Mouse (Mus musculus) c-Kit-negative CD71-positive TER-119-positive erythroid progenitor cells, embryonic 14.5 days (primary cell): ENCODE results near the gene Slc35b1.

Source experiments
- DNase-seq: peaks from one replicate; pipeline ENCODE4 v3.0.0-alpha.2; 2013; ENCODE audit warnings: low read depth, low spot score

Gene Slc35b1

DNA sequence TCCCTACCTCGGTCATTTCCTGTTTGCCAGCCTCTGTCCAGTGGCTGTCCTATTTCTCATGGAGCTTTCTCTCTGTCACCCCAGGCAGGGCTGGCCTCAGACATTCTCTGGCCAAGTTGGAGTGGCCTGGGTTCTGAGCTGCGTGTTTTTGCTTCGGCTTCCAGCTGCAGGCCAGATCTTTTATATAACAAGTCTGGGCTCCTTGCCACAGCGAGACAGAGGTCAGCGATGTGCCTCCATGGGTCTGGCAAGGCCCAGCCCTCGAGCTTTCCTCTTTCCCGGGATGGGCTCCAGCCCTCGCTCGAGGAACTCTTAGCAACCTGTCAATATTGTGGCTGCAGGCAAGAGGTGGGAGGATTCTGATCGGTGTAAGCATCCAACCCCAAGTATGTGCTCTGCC, 18.9 kb upstream of the Slc35b1 start:
- no peak for DNase-seq

DNA sequence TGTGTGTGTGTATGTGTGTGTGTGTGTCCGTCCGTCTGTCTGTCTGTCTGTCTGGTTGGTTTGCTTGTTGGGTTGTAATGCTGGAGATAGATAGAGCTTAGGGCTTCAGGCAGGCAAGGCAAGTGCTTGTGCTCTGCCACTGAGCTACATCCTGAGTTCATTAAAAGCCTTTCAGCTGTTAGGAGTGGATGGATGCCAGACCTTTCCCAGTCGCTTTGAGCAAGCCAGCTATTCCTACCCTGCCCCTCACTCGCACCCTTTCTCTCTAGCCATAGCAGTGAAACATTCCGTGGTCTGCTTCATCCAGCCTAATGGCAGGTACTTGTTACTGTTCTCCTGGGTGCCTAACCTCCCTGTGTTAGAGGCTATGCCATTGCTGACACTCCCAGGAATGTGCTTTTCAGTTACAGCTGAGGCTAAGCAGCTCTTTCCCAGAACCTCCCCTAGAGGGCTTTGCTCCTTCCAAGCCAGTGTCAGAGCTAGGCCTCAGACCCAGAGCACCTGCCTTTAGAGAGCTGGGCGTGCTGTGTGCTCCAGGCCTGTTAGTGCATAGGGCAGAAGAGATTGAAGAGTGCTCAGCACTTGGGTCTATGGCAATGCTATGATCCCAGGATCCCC, 18.1 kb upstream of the Slc35b1 start:
- DNase-seq, result no peak

DNA sequence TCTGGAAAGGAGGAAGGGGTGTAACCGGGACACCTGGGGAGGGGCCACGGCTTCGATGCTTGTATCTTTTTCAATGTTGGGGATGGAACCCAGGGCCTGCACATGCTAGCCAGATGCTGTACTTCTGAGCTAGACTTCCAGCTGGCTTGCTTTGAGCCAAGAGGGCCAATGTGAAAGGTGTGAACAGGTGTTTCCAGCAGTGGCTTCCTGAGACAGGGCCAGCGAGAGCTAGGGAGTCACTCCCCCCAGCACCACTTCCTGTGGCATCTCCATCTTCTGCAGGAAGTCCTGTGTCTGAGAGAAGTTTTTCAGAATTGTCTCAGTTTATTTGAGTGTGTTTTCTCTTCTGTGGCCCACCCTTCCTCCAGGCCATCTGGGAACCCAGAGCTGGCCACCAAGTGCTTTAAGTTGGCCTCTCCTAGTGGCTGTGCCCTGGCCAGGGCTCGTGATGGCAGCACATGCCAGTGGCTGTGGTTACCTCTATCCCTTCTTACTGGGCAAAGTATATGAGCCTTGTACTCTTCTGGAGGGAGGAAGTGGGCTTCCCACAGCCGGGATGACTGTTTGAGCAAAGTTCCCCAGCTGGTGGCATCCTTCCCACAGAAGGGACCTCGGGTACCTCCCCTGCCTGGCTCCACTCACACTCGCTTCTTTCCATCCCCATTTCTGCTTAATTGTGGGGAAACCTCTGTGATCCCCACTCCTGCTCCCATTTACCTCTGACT, 17.3 kb upstream of the Slc35b1 start:
- DNase-seq, result no peak

DNA sequence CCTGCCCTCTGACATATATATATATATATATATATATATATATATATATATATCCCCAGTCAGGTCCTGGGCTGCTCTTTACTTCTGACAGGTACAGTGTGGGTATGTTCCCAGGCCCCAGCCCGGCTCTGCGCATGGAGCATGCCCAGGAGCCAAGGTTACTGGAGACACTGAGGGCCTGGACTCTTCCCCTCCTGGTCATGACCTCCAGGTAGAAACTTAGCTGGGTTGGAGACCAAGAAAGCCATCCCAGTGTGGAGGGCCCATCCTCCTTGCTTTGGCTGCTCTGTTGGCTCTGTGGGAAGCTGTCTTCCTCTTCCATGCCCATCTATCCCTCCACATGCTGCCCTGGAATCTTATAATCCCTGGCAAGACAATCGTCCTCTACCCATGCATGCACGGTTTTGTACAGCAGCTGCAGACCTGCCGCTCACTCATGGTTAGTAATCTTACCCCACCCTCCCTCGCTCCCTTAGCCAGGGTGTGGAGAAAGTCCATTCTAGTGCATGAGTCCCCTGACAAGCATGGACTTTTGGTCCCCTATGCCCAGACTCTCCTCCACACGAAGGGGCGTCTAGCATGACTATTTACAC, 16.2 kb upstream of the Slc35b1 start:
- DNase-seq, result no peak

DNA sequence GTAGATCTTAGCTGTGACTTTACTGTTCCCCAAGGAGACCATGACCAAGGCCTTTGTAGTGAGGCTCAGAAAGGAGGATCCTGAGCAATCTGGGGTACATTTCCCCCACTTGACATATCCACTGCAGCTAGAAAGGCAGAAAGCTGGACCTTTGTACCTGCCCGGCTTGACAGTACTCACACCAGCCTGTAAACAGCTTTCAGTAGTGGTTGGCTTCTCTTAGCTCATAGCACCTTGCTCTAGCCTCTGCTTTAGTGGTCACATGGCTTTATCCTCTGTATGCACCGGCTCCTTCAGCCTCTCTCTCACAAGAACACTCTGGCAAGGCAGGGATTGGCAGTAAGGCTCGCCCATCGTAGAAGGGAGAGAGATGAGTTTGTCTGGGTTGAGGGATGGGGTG, 15.6 kb upstream of the Slc35b1 start:
- DNase-seq, result no peak

DNA sequence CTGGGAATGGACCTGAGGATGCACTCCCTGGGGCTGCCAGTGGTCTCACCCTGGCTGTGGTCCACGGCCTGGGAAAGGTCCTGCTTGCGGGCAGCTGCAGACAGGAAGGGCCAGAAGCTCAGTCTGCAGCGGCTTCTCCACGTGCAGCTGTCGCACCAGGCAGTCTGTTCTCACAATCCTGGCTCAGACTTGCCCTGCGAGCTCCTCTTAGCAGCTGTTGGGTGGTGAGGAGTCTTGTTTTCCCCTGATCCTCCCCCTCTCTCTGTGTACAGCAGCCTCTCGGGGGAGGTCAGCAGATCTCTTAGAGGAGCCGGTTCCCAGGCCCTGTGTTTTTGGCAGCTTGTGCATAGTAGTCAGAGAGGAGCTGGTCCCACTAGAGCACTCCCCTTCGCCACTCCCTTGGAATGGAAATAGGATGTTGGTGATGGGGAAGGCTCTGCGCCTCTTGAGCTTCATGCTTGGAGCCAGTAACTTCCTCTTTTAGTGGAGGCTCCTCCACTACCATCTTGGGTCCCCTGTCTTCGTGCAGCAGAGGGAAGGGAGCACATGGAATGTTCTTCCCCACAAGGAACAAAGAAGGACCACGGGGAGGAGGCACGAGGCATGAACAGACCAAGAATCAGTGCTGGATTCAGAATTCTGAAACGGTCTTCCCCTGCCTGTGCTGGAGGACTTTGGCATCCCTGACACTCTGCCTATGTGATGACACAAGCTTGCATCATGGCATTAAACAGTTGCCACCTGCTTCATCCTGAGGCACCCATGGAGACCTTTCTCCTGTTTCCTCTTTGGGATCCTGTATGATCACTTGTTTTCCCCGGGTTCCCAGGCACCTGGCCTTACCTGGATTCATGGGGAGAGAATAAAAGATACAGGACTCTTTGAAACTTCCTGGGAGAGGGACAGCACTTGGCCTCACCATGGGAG, 14.3 kb upstream of the Slc35b1 start:
- no peak for DNase-seq

DNA sequence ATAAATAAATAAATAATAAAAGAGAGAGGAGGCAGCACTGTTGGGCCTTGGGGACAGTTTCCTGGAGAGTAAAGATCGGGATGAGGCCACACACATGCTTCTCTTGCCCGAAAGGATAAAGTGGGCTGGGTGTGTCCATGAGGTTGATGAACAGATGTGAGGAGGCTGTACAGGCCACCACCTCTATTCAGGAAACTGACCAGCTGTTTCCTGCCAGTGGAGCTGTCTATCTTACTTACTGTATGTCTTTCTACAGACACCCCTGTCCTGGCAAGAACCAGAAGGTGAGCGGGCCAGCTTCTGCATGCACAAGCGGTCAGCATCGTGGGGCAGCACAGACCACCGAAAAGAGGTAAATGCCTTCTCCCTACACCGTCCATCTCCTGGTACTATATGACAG, 13.3 kb upstream of the Slc35b1 start:
- no peak for DNase-seq

DNA sequence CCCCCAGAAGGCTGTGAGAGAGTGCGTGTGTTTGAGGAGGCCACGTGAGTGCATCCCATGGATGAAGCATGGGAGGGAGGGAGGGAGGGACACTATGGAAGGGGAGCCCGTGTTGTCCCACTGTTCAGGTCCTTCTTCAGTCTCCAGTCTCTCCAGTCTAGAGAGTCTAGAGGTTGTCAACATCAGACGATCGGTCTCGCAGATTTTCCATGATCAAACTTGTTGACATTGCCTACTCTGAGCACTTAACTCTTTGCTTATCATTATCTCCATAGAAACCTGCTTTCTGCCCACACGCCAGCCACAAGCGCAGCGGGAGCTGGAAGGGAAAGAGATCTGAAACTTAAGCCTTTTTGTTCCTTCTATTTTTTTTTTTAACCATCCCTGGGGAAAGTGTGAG, 5.6 kb upstream of the Slc35b1 start:
- no peak for DNase-seq

DNA sequence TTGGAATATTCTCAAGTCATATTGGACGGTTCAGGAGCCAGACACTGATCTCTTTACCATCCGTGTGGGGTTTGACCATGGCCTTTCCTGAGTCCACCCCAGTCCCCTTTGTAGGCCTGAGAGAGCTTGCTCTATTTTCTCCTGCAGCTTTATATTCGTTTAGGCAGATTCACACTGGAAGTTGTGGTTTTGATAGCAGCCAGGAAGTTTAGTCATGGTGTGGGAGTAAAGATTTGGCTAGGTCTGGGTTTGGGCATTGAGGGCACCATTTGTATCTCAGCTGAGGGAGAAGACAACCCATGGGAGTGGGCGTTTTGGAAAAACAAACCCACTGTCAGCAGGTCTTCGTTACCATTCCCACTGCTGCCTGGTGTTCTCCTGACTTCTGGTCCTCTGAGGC, 4.9 kb upstream of the Slc35b1 start:
- no peak for DNase-seq

DNA sequence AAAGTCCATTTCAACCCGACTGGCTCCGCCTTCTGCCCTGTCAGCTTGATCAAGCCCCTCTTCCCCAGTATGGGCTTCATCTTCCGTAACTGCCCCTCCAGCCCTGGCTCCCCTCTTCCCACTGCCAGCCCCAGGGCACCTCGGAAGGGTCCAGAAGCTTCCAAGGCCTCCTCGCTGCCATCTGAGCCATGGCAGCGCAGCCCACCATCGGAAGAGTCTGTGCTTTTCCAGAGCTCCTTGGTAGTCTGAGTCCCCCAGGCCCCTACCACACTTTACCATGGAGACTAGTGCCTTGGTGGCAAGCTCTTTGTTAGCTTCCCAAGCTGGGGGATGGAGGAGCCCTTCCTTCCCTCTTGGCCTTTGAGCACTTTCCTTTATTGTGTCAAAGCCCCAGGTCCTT, 3.8 kb upstream of the Slc35b1 start:
- no peak for DNase-seq

DNA sequence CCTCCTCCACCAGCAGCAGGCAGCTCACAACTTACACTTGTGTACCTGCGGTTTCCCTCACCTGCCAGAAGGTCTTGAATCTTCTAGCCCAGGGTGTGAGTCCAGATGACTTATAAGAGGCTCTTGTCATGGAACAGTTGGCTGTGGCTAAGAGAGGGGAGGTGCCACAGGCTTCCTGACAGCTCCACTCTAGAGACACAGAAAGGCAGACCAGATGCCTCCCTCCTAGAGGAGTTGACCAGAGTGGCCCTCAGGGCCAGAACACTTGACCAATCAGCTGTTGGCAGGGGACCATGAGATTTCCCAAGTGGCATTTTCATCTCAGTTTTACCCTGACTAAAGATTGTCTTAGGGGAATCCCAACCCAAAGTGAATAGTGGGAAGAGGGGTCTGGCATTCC, 3.3 kb upstream of the Slc35b1 start:
- DNase-seq, result no peak

DNA sequence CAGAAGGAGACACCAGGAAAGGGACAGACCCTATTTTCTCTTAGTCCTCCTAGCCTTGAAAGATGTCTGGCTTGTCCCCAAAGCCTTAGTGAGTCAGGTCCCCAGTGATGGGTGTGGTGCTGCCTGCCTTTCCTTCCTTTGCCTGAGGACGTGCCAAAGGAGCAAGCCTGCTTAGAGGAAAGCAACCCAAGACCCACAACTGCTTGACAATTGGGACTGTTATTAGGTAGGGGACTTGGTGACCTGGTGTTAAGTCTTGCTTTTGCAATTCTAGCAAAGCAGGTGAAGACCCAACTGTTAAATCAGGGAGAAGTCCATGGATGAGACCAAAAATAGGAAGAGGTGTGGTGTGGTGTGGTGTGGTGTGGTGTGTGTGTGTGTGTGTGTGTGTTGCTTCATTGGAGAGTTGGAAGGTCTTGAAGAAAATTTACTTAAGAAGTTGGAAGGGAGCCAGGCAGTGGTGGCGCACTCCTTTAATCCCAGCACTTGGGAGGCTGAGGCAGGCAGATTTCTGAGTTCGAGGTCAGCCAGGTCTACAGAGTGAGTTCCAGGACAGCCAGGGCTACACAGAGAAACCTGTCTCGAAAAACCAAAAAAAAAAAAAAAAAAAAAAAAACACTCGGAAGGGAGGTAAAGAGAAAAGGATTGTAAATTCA, 1.0 kb upstream of the Slc35b1 start:
- DNase-seq, result no peak

DNA sequence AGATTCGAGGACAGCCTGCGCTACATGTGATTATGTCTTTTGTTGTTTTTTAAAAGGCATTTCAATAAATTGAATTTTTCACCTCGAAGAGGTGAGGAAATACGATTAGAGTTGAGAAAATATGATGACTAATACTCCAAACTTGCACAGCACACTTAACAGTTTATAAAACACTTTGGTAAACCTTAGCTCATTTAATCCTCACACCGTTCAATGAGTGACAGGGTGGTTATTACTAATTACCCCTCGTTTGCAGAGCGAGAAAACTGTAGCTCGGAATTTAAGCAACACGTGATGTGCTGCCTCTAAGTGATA, 531 bp upstream of the Slc35b1 start:
- no peak for DNase-seq

DNA sequence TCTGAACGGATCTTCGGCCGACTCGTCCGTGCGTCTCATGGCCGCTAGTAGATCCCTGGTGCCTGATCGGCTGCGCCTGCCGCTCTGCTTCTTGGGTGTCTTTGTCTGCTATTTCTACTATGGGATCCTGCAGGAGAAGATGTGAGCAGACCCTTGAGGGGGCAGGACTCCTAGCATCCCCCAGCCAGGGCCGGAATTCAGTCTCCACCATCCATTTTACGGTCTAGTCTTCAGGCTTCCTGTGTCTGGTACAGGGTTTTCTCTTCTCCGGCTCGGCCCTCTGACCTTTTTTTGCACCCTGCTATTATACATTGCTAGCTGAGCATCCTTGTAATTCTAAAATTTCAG, 455 bp downstream of the Slc35b1 start:
- DNase-seq, result no peak

DNA sequence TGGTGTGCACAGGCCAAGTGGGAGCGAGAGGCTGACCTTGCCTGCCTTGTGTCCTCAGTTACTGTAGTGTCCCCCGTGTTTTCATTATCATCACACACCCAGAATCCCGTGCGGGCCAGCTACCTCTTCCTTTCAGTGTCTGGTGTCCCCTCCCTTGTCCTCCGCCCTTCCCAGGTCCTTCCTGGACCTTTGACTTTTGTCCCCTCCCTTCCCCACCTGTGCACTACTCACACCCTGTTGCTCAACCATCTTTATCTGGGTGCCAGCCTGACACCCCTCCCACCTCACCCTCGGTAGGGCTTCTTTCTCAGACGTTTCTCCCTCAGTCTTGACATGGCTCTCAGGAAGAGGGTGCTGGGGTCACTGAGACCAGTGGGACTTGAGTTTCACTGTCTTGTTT, 2.9 kb downstream of the Slc35b1 start:
- no peak for DNase-seq

DNA sequence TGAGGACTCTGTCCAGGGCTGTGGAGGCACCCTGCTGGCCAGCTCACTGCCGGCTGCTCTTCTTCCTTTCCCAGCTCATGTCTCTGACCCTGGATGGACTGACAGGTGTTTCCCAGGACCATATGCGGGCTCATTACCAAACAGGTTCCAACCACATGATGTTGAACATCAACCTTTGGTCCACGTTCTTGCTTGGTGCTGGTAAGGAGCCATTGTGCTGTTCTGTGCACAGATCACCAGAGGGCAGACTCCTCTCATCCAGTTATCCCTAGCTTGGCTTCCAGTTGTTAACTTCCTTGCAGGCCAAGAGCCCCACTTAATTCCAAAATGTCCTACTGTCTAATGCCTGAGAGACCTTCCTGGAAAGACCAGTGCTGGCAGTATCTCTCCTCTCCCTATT, 4.5 kb downstream of the Slc35b1 start:
- DNase-seq, result no peak

DNA sequence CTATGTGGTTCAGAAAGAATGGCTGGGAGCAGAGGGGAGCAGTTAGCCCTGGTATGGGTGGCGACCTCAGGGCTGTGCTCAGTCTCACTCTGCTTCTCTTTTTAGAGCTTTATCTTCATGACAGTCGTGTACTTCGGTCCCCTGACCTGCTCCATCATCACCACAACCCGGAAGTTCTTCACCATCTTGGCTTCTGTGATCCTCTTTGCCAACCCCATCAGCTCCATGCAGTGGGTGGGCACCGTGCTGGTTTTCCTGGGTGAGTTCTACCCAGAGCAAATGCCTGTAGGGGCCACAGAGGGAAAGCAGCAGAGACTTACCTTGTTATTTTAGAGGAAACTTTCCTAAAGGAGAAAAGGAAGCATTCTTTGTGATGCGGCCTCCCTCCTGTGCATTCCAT, 5.9 kb downstream of the Slc35b1 start:
- DNase-seq, result no peak

DNA sequence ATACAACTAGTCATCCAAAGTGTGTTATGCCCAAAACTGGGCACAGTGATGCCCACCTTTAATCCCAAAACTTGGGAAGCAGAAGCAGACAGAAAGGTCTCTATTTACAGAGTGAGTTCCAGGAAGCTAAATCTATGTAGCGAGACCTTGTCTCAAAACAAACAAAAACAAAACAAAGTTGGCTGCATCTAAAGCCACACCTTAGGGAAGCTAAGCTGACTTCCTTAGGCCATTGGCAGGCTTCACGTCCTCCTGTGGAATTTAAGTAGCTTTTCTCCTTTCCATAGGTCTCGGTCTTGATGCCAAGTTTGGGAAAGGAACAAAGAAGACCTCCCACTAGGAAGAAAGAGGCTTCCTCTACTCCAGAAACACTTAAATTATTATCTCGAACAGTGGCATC, 6.7 kb downstream of the Slc35b1 start:
- no peak for DNase-seq

DNA sequence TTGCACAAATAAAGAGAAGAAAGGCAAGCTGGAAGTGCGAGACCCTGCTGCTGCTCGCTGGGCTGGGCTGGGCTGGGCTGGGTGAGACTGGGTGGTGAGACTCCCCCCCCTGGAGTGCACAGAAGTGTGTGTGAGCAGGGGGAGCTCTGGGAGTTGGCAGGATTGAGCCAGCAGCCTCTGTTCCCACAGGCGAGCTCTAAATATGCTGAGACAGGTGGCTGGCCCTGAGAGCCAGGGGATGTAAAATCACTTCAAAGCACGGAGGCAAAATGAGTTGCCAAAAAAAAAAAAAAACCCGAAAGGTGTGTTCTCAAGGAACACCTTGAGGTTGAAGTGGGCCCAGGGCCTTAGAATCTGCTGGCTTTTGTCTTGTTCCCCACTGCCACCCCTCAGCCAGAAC, 7.3 kb downstream of the Slc35b1 start:
- no peak for DNase-seq

DNA sequence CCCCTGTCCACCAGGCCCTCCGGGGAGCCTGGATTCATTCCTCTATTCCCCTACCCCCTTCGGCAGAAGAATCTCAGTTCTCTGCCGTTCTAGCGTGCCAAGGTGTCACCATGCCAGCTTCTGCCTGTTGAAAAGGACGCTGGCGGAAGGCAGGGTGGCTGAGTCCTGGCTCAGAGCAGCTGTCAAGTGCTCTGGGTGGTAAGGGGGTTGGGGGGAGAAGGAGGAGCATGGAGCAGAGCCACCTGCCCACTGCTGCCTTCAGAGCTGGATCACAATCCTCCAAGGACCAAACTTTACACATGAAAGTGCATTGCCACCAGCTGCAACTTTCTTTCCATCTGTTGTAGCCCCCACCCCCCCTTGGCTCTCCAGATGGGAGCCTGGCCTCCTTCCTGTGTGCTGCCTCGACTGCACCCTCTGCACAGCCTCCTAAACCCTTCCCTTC, 7.8 kb downstream of the Slc35b1 start:
- no peak for DNase-seq

DNA sequence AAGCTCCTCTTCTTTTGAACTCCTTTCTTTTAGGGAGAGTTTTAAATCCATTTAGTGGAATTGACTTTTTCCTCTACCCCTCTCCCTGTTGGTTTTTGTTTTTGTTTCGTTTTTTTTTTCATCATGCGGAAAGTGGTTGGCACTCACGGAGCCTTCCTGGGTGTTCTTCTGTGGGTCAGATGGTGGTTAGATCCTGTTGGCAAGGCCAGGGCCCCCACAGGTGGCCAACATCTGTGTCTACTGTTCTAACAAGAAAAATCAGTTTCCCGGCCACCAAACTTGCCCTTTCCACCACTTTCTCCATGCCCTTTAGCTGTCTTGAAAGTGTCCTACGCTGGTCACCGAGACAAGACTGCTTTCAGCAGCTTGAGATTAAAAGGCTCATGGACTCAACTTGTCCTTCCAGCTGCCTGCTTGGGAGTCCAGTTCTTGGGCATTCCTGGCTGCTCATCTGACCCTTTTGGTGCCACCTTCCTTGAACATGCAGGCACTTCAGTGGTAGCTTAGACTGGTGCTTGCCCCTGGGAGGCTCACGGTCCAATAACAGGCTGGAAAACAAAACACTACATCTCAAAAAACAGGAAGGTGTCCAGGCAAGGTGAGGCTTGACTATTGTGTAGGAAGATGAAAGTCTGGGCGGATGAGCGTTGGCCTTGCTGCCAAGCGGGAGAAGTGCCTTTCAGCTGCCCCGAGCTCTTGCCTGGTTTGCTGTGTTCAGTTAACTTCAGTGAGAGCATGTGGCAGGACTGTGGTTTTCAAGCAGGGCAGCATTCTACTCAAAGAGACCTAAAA, 8.4 kb downstream of the Slc35b1 start:
- no peak for DNase-seq
